Mouse (Mus musculus) bone marrow macrophage, adult 2 months (primary cell): ENCODE measurements around the gene Rel. TPM values are rescaled to one million over a fixed set of nuclear protein-coding genes. Genes with fewer than 3 reads are reported as not detected.
A peak's percentile ranks its signal among the peaks of the same experiment; 100 is the strongest.

ENCODE experiments used
- H3K27ac ChIP-seq: 2 replicates; pipeline ENCODE4 v1.5.1; 2012; ENCODE audit warnings: low read depth, low read length; ENCODE audit not compliant: insufficient read depth
- H3K4me1 ChIP-seq: 2 replicates; pipeline ENCODE4 v1.6.1; 2012; ENCODE audit warnings: low read length; ENCODE audit not compliant: control insufficient read depth, insufficient read depth
- H3K4me3 ChIP-seq: 2 replicates; pipeline ENCODE4 v1.5.1; 2012; ENCODE audit warnings: mild to moderate bottlenecking, low read length, moderate library complexity; ENCODE audit not compliant: insufficient read depth
- CTCF ChIP-seq: IDR thresholded peaks from 2 replicates; pipeline ENCODE4 v1.5.1; 2012; ENCODE audit warnings: low read depth, mild to moderate bottlenecking, low read length, moderate library complexity
- POLR2A ChIP-seq: IDR thresholded peaks from 2 replicates; pipeline ENCODE4 v1.6.1; 2012; ENCODE audit warnings: mild to moderate bottlenecking, low read depth, low read length, borderline replicate concordance
- polyA plus RNA-seq: library from polyadenylated mRNA; stranded (reverse); fragments of >200 nt; gene quantifications from 2 replicates; pipeline ENCODE4 v1.2.4, GENCODE M21; 2012; ENCODE audit not compliant: missing spikeins, insufficient read depth, insufficient read length

The Rel gene
- polyA plus RNA-seq, 1 experiment, result 26.6 TPM

- no peak for TF ChIP-seq POLR2A
- no peak for TF ChIP-seq CTCF
- Histone ChIP-seq H3K4me3 (no peak overlapping the region), H3K4me1 (peaks cover 6% of the 10 kb centered on the region), H3K27ac (no peak overlapping the region)
Measured at GRCm38 (mm10) chr11:23728186-23728585, 42.6 kb downstream of the Rel start.

GRCm38 (mm10) chr11:23726441-23726840 lies 44.3 kb downstream of the Rel start:
- peaks cover 6% of the 10 kb centered on the region for H3K4me1 ChIP-seq
- H3K27ac ChIP-seq, result no peak overlapping the region
- TF ChIP-seq CTCF (no peak), POLR2A (no peak)
- H3K4me3 ChIP-seq, result no peak overlapping the region

GRCm38 (mm10) chr11:23725850-23726249 lies 44.9 kb downstream of the Rel start:
- no peak overlapping the region for H3K27ac ChIP-seq

GRCm38 (mm10) chr11:23722326-23722725 lies 48.4 kb downstream of the Rel start:
- H3K27ac ChIP-seq, result no peak overlapping the region
- H3K4me1 ChIP-seq, result peaks cover 3% of the 10 kb centered on the region; the same call in 1 of the 2 replicates
- H3K4me3 ChIP-seq, result no peak overlapping the region
- no peak for TF ChIP-seq POLR2A
- no peak for TF ChIP-seq CTCF

More at GRCm38 (mm10) chr11:23725850-23726249, 44.9 kb downstream of the Rel start:
- TF ChIP-seq CTCF (no peak), POLR2A (no peak)
- Histone ChIP-seq H3K4me1 (peaks cover 6% of the 10 kb centered on the region), H3K4me3 (no peak overlapping the region)

- H3K4me3 ChIP-seq, result no peak overlapping the region
- no peaks in the 10 kb centered on the region for H3K4me1 ChIP-seq
- no peak overlapping the region for H3K27ac ChIP-seq
- TF ChIP-seq CTCF (no peak), POLR2A (no peak)
Measured at GRCm38 (mm10) chr11:23719825-23720224, 50.9 kb downstream of the Rel start.

- Histone ChIP-seq H3K4me3 (no peak overlapping the region), H3K27ac (no peak overlapping the region), H3K4me1 (no peaks in the 10 kb centered on the region)
- TF ChIP-seq CTCF, result no peak
- no peak for TF ChIP-seq POLR2A
Measured at GRCm38 (mm10) chr11:23718856-23719255, 51.9 kb downstream of the Rel start.

GRCm38 (mm10) chr11:23712299-23712698 lies 58.5 kb downstream of the Rel start:
- Histone ChIP-seq H3K4me3 (no peak overlapping the region), H3K27ac (no peak overlapping the region), H3K4me1 (no peaks in the 10 kb centered on the region)
- TF ChIP-seq CTCF, result no peak
- TF ChIP-seq POLR2A, result no peak

- Histone ChIP-seq H3K4me1 (peaks cover 6% of the 10 kb centered on the region), H3K27ac (no peak overlapping the region), H3K4me3 (no peak overlapping the region)
- TF ChIP-seq CTCF (no peak), POLR2A (no peak)
Measured at GRCm38 (mm10) chr11:23704604-23705294, 66.0 kb downstream of the Rel start.

- no peak for TF ChIP-seq POLR2A
- TF ChIP-seq CTCF, result no peak
- Histone ChIP-seq H3K4me1 (peaks cover 19% of the 10 kb centered on the region), H3K4me3 (no peak overlapping the region), H3K27ac (no peak overlapping the region)
Measured at GRCm38 (mm10) chr11:23701831-23702230, 68.9 kb downstream of the Rel start.

- no peak overlapping the region for H3K4me3 ChIP-seq
- H3K4me1 ChIP-seq, result peaks cover 37% of the 10 kb centered on the region
- TF ChIP-seq POLR2A (no peak), CTCF (no peak)
- peak overlapping the region; percentile 60 for H3K27ac ChIP-seq
Measured at GRCm38 (mm10) chr11:23699414-23700095, 71.2 kb downstream of the Rel start.

GRCm38 (mm10) chr11:23698526-23698925 lies 72.2 kb downstream of the Rel start:
- no peak overlapping the region for H3K4me3 ChIP-seq
- TF ChIP-seq POLR2A (no peak), CTCF (no peak)
- peak overlapping the region; percentile 55; the same call in 1 of the 2 replicates for H3K27ac ChIP-seq
- peaks cover 41% of the 10 kb centered on the region for H3K4me1 ChIP-seq
